Mouse (Mus musculus): ENCODE data around the gene Olfr462. TPM values are rescaled to one million over a fixed set of nuclear protein-coding genes. Genes with fewer than 3 reads are reported as not detected.
"Not testable (repeated sequence)": the region's sequence is repeated elsewhere in the genome, so short reads cannot be mapped to it uniquely, and the experiment has no call there.

Olfr462 gene
- polyA plus RNA-seq, 1 experiment from 2014 or later = not detected

DNA sequence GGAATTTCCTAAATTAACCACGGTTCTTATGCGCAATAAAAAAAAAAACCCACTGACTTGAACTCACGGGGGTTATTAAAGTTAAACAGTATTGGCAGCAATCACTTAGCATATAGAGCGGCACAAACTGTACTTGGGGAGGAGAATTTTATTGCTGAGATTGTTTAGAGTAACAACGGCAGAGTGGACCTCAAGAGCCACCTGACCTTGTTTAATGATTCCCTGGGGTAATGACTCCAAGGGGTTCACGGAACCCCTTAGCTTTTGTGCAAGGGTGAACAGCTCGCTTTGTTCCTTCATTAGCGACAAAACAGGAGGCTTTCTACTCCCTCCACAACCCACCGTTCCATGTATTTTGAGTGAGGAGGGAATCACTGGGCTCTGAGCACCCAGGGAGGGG is 12.2 kb downstream of the Olfr462 start:
- Histone ChIP-seq H3K27ac (replicated peaks) (no peak overlapping the region), H3K27me3 (no peaks in the 10 kb centered on the region; the same call in 1 of the 2 replicates), H3K9ac (no peak overlapping the region), H3K4me1 (replicated peaks) (no peaks in the 10 kb centered on the region), H3K36me3 (replicated peaks) (no peaks in the 10 kb centered on the region), H3K4me2 (no peak overlapping the region), H3K9me3 (replicated peaks) (no peaks in the 10 kb centered on the region), H3K4me3 (replicated peaks) (no peak overlapping the region)
- no peak for ATAC-seq (ENCODE audit: insufficient read depth)
- WGBS (ENCODE audit: insufficient replicate concordance) = 68% methylated on average over 9 of the region's 9 CpGs

DNA sequence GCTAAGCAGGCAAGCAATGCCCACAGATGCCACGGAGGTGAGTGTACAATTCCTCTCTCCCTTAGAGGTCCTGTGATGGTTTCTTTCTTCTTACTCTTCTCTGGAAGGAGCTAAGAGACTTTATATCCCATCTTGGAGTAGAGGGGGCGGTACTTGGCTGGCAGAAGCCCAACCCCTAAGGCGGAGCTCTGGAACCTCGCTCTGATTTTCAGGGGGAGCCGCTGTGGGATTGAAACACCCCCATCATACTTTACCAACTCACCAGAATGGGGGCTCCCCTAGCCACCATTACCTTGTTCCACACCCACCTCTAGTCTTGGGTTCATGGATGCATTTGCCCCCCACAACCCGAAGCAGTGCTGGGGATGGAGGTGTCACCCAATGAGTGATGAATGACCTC is 16.6 kb downstream of the Olfr462 start, which contains the start of gene Epx:
TSS of gene Epx (minus strand) at position 101 of the 400 bp plus-strand sequence.
- no peak for ATAC-seq (ENCODE audit: insufficient read depth)
- Histone ChIP-seq H3K27me3 (no peaks in the 10 kb centered on the region; the same call in 1 of the 2 replicates), H3K4me3 (replicated peaks) (no peak within 1 kb of the TSS), H3K9me3 (replicated peaks) (no peaks in the 10 kb centered on the region), H3K36me3 (replicated peaks) (no peaks in the 10 kb centered on the region), H3K4me2 (no peak within 1 kb of the TSS), H3K9ac (no peak within 1 kb of the TSS), H3K27ac (replicated peaks) (no peak within 1 kb of the TSS), H3K4me1 (replicated peaks) (no peaks in the 10 kb centered on the region)
- WGBS (ENCODE audit: insufficient replicate concordance) = 62% methylated on average over 6 of the region's 6 CpGs

DNA sequence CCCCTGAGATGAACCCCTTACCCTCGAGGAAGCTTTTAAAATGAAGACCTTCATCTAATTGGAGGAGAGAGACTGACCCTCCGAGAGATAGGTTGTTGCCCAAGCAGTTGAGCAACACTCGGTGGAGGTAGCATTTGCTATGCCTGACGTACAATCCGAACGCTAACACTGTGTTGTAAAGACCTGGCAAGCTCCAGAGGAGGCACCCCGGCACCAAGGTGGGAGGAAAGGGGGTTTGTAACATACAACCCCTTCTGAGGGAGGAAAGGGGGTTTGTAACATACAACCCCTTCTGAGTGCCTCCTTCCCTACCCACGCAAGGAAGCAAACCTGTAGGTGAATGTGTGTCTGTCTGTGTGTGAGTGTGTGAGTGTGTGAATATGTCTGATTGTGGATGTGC is 20.3 kb downstream of the Olfr462 start:
- Histone ChIP-seq H3K9me3 (replicated peaks) (no peaks in the 10 kb centered on the region), H3K4me3 (replicated peaks) (no peak overlapping the region), H3K36me3 (replicated peaks) (no peaks in the 10 kb centered on the region), H3K4me1 (replicated peaks) (no peaks in the 10 kb centered on the region), H3K27me3 (no peaks in the 10 kb centered on the region; the same call in 1 of the 2 replicates), H3K9ac (no peak overlapping the region), H3K4me2 (no peak overlapping the region), H3K27ac (replicated peaks) (no peak overlapping the region)
- WGBS (ENCODE audit: insufficient replicate concordance) = 45% methylated on average over 8 of the region's 8 CpGs
- ATAC-seq (ENCODE audit: insufficient read depth) = no peak

DNA sequence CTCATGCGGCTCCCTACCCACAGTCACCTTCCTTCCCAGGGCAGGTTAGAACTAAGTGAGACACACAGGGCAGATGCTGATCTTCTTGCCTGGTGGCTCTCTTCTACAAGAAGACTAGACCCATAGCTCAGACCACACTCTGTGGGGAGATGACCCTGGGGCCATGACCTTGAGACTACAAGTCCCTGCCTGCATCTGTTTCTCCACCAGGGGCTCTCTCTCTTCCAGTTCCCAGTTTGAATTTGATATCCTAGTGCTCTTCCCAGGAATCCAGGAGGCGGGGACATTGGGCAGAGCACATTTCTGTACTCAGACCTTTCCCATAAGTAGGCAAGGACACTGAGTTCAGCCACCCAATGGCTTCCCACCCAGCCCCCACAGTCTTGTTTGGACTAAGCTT is 22.0 kb downstream of the Olfr462 start:
- Histone ChIP-seq H3K36me3 (replicated peaks) (no peaks in the 10 kb centered on the region), H3K27me3 (no peaks in the 10 kb centered on the region; the same call in 1 of the 2 replicates), H3K4me3 (replicated peaks) (no peak overlapping the region), H3K9me3 (replicated peaks) (no peaks in the 10 kb centered on the region), H3K4me2 (no peak overlapping the region), H3K27ac (replicated peaks) (no peak overlapping the region), H3K9ac (no peak overlapping the region), H3K4me1 (replicated peaks) (no peaks in the 10 kb centered on the region)
- ATAC-seq (ENCODE audit: insufficient read depth) = no peak
- WGBS (ENCODE audit: insufficient replicate concordance) = 65% methylated on average over 2 of the region's 2 CpGs

DNA sequence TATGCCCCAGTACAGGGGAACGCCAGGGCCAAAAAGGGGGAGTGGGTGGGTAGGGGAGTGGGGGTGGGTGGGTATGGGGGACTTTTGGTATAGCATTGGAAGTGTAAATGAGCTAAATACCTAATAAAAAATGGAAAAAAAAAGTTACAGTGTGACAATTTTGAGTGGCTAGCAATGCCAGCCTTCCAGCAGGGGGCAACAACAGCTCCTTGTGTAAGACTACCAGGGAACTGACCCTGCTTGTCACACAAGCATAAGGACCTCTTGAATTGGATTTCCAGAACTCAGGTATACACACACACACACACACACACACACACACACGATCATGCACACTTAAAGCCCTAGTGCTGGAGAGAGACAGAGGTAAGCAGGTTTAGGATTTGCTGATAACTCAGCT is 25.2 kb downstream of the Olfr462 start:
- WGBS (ENCODE audit: insufficient replicate concordance) = 45% methylated on average over 1 of the region's 2 CpGs
- not testable (repeated sequence) for H3K9me3 ChIP-seq (replicated peaks); H3K4me2 ChIP-seq; H3K27ac ChIP-seq (replicated peaks); H3K36me3 ChIP-seq (replicated peaks); H3K9ac ChIP-seq; ATAC-seq (ENCODE audit: insufficient read depth); H3K4me1 ChIP-seq (replicated peaks); H3K27me3 ChIP-seq; H3K4me3 ChIP-seq (replicated peaks)

DNA sequence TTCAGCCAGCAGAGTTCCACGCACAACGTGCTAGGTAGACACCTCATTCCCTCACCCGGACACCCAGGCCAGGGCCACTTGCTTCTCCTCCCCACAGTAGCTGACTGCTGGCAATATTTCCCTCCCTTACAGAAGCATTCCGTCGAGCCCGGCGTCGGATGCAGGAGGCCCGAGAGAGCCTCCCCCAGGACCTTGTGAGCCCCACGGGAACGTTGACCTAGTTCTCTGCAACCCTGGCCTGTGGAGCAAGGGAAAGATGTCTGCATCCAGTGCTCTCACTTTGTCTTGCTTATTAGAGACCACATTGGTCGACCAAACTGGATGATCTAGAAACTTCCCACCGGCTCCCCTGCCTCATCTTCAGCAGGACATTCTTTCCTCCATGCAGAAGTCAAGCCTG is 29.3 kb downstream of the Olfr462 start:
- 73% methylated on average over 13 of the region's 13 CpGs for WGBS (ENCODE audit: insufficient replicate concordance)
- H3K4me1 ChIP-seq (replicated peaks) = no peaks in the 10 kb centered on the region
- H3K27ac ChIP-seq (replicated peaks) = no peak overlapping the region
- no peaks in the 10 kb centered on the region for H3K9me3 ChIP-seq (replicated peaks)
- H3K4me2 ChIP-seq = no peak overlapping the region
- no peak overlapping the region for H3K4me3 ChIP-seq (replicated peaks)
- ATAC-seq (ENCODE audit: insufficient read depth) = no peak
- no peaks in the 10 kb centered on the region for H3K27me3 ChIP-seq
- H3K36me3 ChIP-seq (replicated peaks) = no peaks in the 10 kb centered on the region
- H3K9ac ChIP-seq = no peak overlapping the region

DNA sequence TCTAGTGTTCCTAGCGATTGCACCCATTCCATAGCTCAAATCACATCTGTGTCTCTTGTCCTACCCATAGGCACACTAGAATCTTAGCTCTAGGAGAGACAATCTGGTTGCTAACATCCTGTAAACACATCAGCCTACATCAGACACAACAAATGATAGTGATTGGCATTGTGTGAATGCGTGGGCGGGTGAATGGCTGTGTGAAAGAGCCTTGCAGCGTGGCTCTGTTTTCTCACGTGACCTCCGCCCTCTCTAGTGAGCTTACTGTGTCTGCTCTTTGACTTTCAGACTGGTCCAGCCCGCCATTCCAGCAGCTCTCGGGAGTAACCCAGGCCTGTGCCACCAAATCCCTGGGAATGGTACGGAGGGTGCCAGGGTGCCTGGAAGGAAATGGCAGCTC is 31.6 kb downstream of the Olfr462 start:
- ATAC-seq (ENCODE audit: insufficient read depth) = no peak
- H3K27me3 ChIP-seq = no peaks in the 10 kb centered on the region
- no peak overlapping the region for H3K4me3 ChIP-seq (replicated peaks)
- H3K4me1 ChIP-seq (replicated peaks) = no peaks in the 10 kb centered on the region
- H3K27ac ChIP-seq (replicated peaks) = no peak overlapping the region
- WGBS (ENCODE audit: insufficient replicate concordance) = 67% methylated on average over 9 of the region's 9 CpGs
- H3K36me3 ChIP-seq (replicated peaks) = no peaks in the 10 kb centered on the region
- no peak overlapping the region for H3K9ac ChIP-seq
- no peak overlapping the region for H3K4me2 ChIP-seq
- no peaks in the 10 kb centered on the region for H3K9me3 ChIP-seq (replicated peaks)

DNA sequence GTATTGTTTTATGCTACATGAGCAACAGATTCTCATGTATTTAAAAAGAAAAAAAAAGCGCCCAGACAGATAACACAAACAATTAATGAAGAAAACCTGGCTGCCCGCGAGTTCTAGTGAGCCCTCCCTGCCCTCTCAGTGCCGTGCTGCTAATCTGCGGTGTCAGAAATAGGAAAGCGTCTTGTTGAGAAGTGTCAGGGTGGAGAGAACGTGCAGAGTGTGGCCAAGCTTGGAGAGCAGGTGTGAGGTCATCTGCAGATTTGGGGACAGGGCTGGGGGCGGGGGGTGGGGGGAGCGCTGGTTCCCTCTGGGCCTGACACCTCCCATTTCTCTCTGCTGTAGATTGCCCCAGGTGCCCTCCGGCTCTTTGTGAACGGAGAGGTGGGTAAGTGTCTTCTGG is 32.8 kb downstream of the Olfr462 start:
- Histone ChIP-seq H3K9me3 (replicated peaks) (no peaks in the 10 kb centered on the region), H3K27me3 (no peaks in the 10 kb centered on the region), H3K9ac (no peak overlapping the region), H3K4me3 (replicated peaks) (no peak overlapping the region), H3K4me2 (no peak overlapping the region), H3K27ac (replicated peaks) (no peak overlapping the region), H3K36me3 (replicated peaks) (no peaks in the 10 kb centered on the region), H3K4me1 (replicated peaks) (no peaks in the 10 kb centered on the region)
- ATAC-seq (ENCODE audit: insufficient read depth) = no peak
- 75% methylated on average over 11 of the region's 11 CpGs for WGBS (ENCODE audit: insufficient replicate concordance)

DNA sequence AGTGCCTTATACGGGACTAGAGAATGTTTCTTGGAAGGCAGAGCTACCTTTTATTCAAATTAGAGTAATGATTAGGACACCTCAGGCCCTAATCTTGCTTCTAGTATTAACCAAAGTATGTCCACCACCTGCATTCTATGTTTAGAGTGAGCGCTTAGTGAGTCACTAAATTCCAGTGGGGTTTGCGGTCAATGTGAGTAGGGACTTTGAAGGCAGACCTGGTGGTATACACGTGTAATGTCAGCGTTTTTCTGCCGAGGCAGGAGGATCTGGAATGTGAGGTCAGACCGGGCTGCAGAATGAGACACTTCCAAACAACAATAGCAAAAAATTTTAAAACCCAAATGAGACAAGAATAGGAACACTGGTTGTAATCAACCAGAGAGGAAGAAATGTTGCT is 37.5 kb downstream of the Olfr462 start:
- WGBS (ENCODE audit: insufficient replicate concordance) = 65% methylated on average over 7 of the region's 7 CpGs

DNA sequence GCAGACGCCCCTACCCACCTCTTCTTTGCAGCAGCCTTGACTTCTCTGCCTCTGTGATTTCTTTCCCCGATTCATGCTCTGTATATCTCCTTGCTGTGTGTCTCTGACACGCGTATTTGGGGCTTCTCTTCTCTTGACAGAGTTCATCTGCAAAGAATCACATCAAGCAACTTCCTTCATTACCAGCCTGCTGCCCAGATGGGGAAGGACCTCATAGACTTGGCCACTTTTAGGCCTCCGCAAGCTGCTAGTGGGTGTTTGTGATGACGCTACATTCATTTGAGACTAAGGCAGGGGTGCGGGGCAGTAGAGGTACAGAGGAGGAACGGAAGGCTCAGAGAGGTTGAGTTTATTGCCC is 38.5 kb downstream of the Olfr462 start:
- Histone ChIP-seq H3K4me3 (replicated peaks) (peak overlapping the region; percentile 61), H3K36me3 (replicated peaks) (no peaks in the 10 kb centered on the region), H3K27me3 (no peaks in the 10 kb centered on the region), H3K4me1 (replicated peaks) (peaks cover 7% of the 10 kb centered on the region), H3K9ac (peak overlapping the region; percentile 20; the same call in 1 of the 2 replicates), H3K9me3 (replicated peaks) (no peaks in the 10 kb centered on the region), H3K4me2 (peak overlapping the region; percentile 73), H3K27ac (replicated peaks) (no peak overlapping the region)
- 35% methylated on average over 8 of the region's 8 CpGs for WGBS (ENCODE audit: insufficient replicate concordance)
- no peak for ATAC-seq (ENCODE audit: insufficient read depth)

More for the DNA sequence above, 37.5 kb downstream of the Olfr462 start:
- Histone ChIP-seq H3K4me1 (replicated peaks) (peaks cover 7% of the 10 kb centered on the region), H3K4me2 (no peak overlapping the region), H3K27ac (replicated peaks) (no peak overlapping the region), H3K27me3 (no peaks in the 10 kb centered on the region), H3K36me3 (replicated peaks) (no peaks in the 10 kb centered on the region), H3K4me3 (replicated peaks) (no peak overlapping the region), H3K9ac (no peak overlapping the region), H3K9me3 (replicated peaks) (no peaks in the 10 kb centered on the region)
- ATAC-seq (ENCODE audit: insufficient read depth) = no peak

DNA sequence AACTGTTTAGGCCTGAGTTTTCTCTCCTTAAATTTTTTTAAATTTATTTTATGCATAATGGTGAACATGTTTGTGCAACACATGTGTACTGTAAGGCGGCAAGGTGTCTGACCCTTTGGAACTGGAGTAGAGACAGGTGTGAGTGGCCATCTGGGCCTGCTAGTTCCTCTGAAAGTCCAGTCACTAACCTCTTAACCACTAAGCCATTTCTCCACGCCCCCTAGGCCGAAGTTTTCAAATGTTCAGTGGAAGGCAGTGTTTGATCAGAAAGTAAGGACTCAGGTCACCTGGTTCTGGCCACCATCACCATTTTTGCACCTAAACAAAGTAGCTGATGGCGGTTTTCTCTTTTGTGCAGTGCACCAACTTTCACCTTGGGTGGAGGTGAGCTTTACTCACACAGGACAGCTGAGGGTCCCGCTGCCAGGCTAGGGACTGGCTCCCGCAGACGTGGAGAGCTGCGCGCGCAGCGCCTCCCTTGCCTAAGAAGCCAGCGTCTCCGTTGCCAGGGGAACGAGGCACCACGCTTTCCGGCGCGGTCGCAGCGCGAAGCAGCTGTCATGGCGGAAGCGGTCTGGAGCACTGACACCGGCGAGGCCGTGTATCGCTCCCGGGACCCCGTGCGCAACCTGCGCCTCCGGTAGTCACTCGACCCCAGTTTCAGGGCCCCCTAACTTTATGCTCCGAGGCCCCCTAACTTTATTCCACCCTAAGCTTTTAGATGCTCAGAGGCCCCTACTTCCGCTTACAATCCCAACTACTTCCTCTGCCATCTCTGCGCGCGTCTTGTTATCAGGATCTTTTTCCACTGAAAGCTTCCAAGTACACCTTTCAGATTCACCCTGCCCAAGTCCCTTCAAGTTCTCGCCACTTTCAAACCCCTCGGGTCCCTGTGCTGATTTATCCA is 39.1 kb downstream of the Olfr462 start, which contains the start of gene Mks1:
TSS of gene Mks1 (plus strand) at position 526 of the 907 bp plus-strand sequence.
- Histone ChIP-seq H3K4me2 (peak within 1 kb of the TSS; percentile 73), H3K27ac (replicated peaks) (no peak within 1 kb of the TSS), H3K36me3 (replicated peaks) (no peaks in the 10 kb centered on the region), H3K9me3 (replicated peaks) (no peaks in the 10 kb centered on the region), H3K27me3 (no peaks in the 10 kb centered on the region), H3K4me1 (replicated peaks) (peaks cover 7% of the 10 kb centered on the region), H3K9ac (peak within 1 kb of the TSS; percentile 27), H3K4me3 (replicated peaks) (peak within 1 kb of the TSS; percentile 61)
- peak; percentile 64 for ATAC-seq (ENCODE audit: insufficient read depth)
- 3% methylated on average over 40 of the region's 40 CpGs for WGBS (ENCODE audit: insufficient replicate concordance)
